Mouse (Mus musculus) forebrain, embryonic 16.5 days (tissue): ENCODE results near the gene Abhd12. TPM values are rescaled to one million over a fixed set of nuclear protein-coding genes. Genes with fewer than 3 reads are reported as not detected.
"Not testable (repeated sequence)": the region's sequence is repeated elsewhere in the genome, so short reads cannot be mapped to it uniquely, and the experiment has no call there.

ENCODE experiments used
- ATAC-seq: fragments of 200-750 bp; cut with Nextera tagmentation; 2 replicates; pipeline ENCODE4 v1.8.0; 2017; ENCODE audit warnings: mild to moderate bottlenecking, moderate library complexity
- H3K27ac ChIP-seq: fragments of 300-500 bp; sonication (generic); 2 replicates; pipeline ENCODE4 v1.5.1; 2014; ENCODE audit warnings: low read length, control low read depth
- H3K27me3 ChIP-seq: fragments of 300-500 bp; sonication (generic); replicated peaks from 2 replicates; pipeline ENCODE4 v1.6.1; 2014; ENCODE audit warnings: low read length; ENCODE audit not compliant: control insufficient read depth, insufficient read depth
- H3K36me3 ChIP-seq: fragments of 300-500 bp; sonication (generic); 2 replicates; pipeline ENCODE4 v1.6.1; 2014; ENCODE audit not compliant: control insufficient read depth, insufficient read depth
- H3K4me1 ChIP-seq: fragments of 300-500 bp; sonication (generic); replicated peaks from 2 replicates; pipeline ENCODE4 v1.6.1; 2014; ENCODE audit warnings: low read length; ENCODE audit not compliant: control insufficient read depth, insufficient read depth
- H3K4me2 ChIP-seq: fragments of 300-500 bp; sonication (generic); 2 replicates; pipeline ENCODE4 v1.6.1; 2014; ENCODE audit warnings: mild to moderate bottlenecking, low read length, control low read depth
- H3K4me3 ChIP-seq: fragments of 300-500 bp; sonication (generic); replicated peaks from 2 replicates; pipeline ENCODE4 v1.5.1; 2014; ENCODE audit warnings: mild to moderate bottlenecking, low read length, control low read depth
- H3K9ac ChIP-seq: fragments of 300-500 bp; sonication (generic); replicated peaks from 2 replicates; pipeline ENCODE4 v1.6.1; 2014; ENCODE audit warnings: low read depth, low read length, control low read depth
- H3K9me3 ChIP-seq: fragments of 300-500 bp; sonication (generic); 2 replicates; pipeline ENCODE4 v1.6.1; 2016; ENCODE audit warnings: low read length; ENCODE audit not compliant: control insufficient read depth
- WGBS: fragments of 180-500 bp; shearing (Covaris S2); extraction: QIAGEN DNeasy Blood & Tissue Kit; methylation state at CpG from one replicate; pipeline ENCODE4 v1.1.7; 2014; 5-methylcytosine and 5-hydroxymethylcytosine counted together
- polyA plus RNA-seq: library from polyadenylated mRNA; unstranded; fragments of >200 nt; fragmentation: Nextera tagmentation; extraction: Ambion mirVana; gene quantifications from 2 replicates; pipeline ENCODE4 v1.2.1, GENCODE M21; 2015

The Abhd12 gene
- polyA plus RNA-seq, 1 experiment from 2014 or later, result 115 TPM

DNA sequence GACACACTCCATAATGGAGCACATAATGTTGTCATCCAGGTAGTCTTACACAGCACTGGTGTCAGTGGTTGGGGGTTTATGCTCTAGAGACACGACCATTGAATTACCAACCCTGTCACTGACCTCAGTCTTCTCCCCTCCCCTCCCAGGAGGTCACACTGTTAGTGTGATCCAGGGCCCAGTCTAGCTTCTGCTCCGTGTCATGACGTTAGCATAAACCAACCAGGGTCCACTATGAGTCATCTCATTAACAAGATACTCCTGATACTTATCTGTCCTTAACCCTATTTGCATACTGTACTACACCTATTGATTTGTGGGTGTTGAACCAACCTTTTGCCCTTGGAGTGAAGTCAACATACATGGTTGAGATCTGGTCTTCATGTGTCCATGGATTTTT, 14.2 kb upstream of the Abhd12 start:
- no peaks in the 10 kb centered on the region for H3K9me3 ChIP-seq
- ATAC-seq, result no peak
- H3K4me2 ChIP-seq, result no peak overlapping the region
- no peaks in the 10 kb centered on the region for H3K4me1 ChIP-seq
- H3K4me3 ChIP-seq, result no peak overlapping the region
- 91% methylated on average over 3 of the region's 3 CpGs for WGBS
- no peak overlapping the region for H3K27ac ChIP-seq
- H3K9ac ChIP-seq, result no peak overlapping the region
- 0 out of 2 replicates have a peak, but pooled peaks cover 4% of the 10 kb centered on the region for H3K36me3 ChIP-seq
- no peaks in the 10 kb centered on the region for H3K27me3 ChIP-seq

DNA sequence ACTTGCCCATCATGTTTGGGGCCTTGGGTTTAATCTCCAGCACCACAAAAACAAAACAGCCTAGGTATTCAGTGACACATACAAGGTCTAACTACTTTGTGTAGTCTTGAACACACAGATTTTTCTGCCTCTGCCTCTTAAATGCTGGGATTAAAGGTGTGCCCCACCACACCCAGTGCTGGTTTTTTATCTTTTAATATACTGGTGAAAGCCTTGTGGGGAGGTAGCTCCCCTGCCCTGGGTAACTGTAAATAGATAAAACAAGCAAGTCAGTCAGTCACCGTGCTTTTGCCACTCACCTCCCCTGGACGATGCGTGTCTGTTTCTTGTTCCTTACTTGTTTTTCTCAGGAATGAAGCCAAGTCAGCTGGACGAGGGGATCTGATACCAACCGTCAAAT, 11.2 kb upstream of the Abhd12 start:
- no peak for ATAC-seq
- Histone ChIP-seq H3K9me3 (no peaks in the 10 kb centered on the region), H3K4me1 (no peaks in the 10 kb centered on the region), H3K27ac (no peak overlapping the region), H3K9ac (no peak overlapping the region), H3K27me3 (no peaks in the 10 kb centered on the region), H3K4me2 (no peak overlapping the region), H3K36me3 (0 out of 2 replicates have a peak, but pooled peaks cover 4% of the 10 kb centered on the region), H3K4me3 (no peak overlapping the region)
- WGBS, result 85% methylated on average over 5 of the region's 5 CpGs

DNA sequence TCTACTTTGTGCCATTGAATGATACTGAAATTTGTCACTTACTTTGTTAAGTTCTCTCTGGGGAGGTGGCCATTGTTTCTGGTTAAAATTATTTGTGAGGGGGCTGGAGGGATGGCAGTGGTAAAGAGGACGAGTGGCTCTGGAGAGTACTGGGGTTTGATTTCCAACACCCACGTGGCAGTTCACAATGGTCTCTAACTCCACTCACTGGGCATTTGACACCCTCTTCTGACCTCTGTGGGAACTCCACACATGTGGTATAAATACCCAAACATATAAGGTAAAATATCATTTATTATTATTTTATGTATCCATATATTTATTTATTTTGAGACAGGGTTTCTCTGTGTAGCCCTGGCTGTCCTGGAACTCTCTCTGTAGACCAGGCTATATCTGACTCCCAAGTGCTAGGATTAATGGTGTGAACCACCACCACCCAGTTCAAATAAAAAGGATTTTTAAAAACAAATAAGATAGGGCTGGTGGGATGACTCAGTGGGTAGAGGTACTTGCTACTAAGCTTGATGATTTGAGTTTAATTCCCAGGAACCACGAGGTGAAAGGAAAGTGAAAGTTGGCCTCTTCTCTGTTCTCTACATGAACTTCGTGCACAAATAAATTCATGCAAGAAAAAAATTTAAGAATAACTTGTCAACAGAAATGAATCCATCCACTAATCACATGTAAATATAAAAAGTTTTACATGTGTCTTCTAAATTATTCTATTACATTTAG, 10.4 kb upstream of the Abhd12 start:
- ATAC-seq, result no peak
- 87% methylated on average over 4 of the region's 4 CpGs for WGBS

GRCm38 (mm10) chr2:150910295-150910881, 5.8 kb upstream of the Abhd12 start:
- no peak overlapping the region for H3K27ac ChIP-seq
- H3K27me3 ChIP-seq, result 0 out of 2 replicates have a peak, but pooled peaks cover 3% of the 10 kb centered on the region
- ATAC-seq, result no peak
- H3K36me3 ChIP-seq, result no peaks in the 10 kb centered on the region
- peak overlapping the region; percentile 84 for H3K4me3 ChIP-seq
- H3K4me1 ChIP-seq, result peaks cover 7% of the 10 kb centered on the region
- H3K4me2 ChIP-seq, result peak overlapping the region; percentile 62
- H3K9me3 ChIP-seq, result no peaks in the 10 kb centered on the region
- peak overlapping the region; percentile 75 for H3K9ac ChIP-seq
- WGBS, result 46% methylated on average over 7 of the region's 10 CpGs

More for the DNA sequence above, 10.4 kb upstream of the Abhd12 start:
- no peak overlapping the region for H3K27ac ChIP-seq
- no peak overlapping the region for H3K4me2 ChIP-seq
- 0 out of 2 replicates have a peak, but pooled peaks cover 4% of the 10 kb centered on the region for H3K36me3 ChIP-seq
- H3K4me1 ChIP-seq, result peaks cover 6% of the 10 kb centered on the region
- H3K9ac ChIP-seq, result no peak overlapping the region
- no peaks in the 10 kb centered on the region for H3K9me3 ChIP-seq
- no peaks in the 10 kb centered on the region for H3K27me3 ChIP-seq
- H3K4me3 ChIP-seq, result no peak overlapping the region

DNA sequence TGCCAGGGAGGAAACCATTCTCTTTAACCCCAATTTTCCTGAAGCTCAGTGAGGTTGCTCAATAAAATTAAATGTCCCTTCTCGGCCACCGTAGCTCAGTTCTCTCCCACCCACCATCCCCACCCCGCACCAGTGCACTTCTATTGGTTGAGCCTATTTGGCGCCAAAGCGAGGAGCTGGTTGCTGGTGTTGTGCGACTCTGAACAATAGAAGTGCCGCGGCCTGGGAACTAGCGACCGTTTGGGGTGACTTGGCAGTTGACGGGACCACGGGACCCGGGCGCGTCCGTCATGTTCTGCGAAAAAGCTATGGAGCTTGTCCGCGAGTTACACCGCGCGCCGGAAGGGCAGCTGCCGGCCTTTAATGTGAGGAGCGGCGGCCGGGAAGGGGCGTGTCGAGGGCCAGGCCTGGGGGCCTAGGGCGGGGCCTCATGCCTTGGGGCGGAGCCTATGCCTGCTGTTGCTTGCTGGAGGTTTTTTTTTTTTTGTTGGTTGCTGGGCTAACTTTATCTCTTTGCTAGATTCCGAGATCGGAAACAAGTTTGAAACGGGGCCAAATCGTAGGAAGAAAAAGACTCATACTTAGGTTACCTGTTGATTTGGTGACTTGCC, 5.0 kb upstream of the Abhd12 start:
- H3K27ac ChIP-seq, result peak overlapping the region; percentile 89
- peak; percentile 91 for ATAC-seq
- H3K4me3 ChIP-seq, result peak overlapping the region; percentile 84
- peak overlapping the region; percentile 62 for H3K4me2 ChIP-seq
- H3K4me1 ChIP-seq, result peaks cover 7% of the 10 kb centered on the region
- 0 out of 2 replicates have a peak, but pooled peaks cover 3% of the 10 kb centered on the region for H3K27me3 ChIP-seq
- no peaks in the 10 kb centered on the region for H3K9me3 ChIP-seq
- peak overlapping the region; percentile 75 for H3K9ac ChIP-seq
- WGBS, result under 1% methylated on average over 35 of the region's 35 CpGs
- H3K36me3 ChIP-seq, result no peaks in the 10 kb centered on the region

GRCm38 (mm10) chr2:150908881-150909280, 4.3 kb upstream of the Abhd12 start:
- Histone ChIP-seq H3K4me2 (peak overlapping the region; percentile 62), H3K4me3 (peak overlapping the region; percentile 84)
- H3K9me3 ChIP-seq, H3K27me3 ChIP-seq, ATAC-seq, H3K4me1 ChIP-seq, H3K27ac ChIP-seq, H3K36me3 ChIP-seq, H3K9ac ChIP-seq: not testable (repeated sequence)
- 54% methylated on average over 6 of the region's 6 CpGs for WGBS

- 41% methylated on average over 9 of the region's 9 CpGs for WGBS
- Histone ChIP-seq H3K4me2 (peak within 1 kb of the TSS; percentile 63), H3K36me3 (no peaks in the 10 kb centered on the region), H3K27ac (peak within 1 kb of the TSS; percentile 86), H3K4me3 (peak within 1 kb of the TSS; percentile 73), H3K9ac (peak within 1 kb of the TSS; percentile 83), H3K4me1 (peaks cover 18% of the 10 kb centered on the region), H3K9me3 (no peaks in the 10 kb centered on the region), H3K27me3 (0 out of 2 replicates have a peak, but pooled peaks cover 3% of the 10 kb centered on the region)
- peak; percentile 41; the same call in 1 of the 2 replicates for ATAC-seq
These were observed 452 bp upstream of the Abhd12 start, which contains the start of gene Gins1 for GRCm38 (mm10) chr2:150904936-150905450. Gene Gins1 (plus strand): TSS chr2:150905400.

- Histone ChIP-seq H3K9me3 (no peaks in the 10 kb centered on the region), H3K9ac (0 out of 2 replicates have a peak overlapping the region, but pooled peaks have one; percentile 25), H3K27ac (no peak overlapping the region), H3K36me3 (no peaks in the 10 kb centered on the region), H3K4me3 (no peak overlapping the region), H3K27me3 (no peaks in the 10 kb centered on the region), H3K4me2 (peak overlapping the region; percentile 1), H3K4me1 (peaks cover 16% of the 10 kb centered on the region)
- 67% methylated on average over 8 of the region's 8 CpGs for WGBS
- no peak for ATAC-seq
These were observed 2.2 kb downstream of the Abhd12 start for GRCm38 (mm10) chr2:150902347-150902746.

- H3K4me3 ChIP-seq, result no peak overlapping the region
- no peaks in the 10 kb centered on the region for H3K9me3 ChIP-seq
- no peaks in the 10 kb centered on the region for H3K27me3 ChIP-seq
- H3K36me3 ChIP-seq, result no peaks in the 10 kb centered on the region
- H3K27ac ChIP-seq, result no peak overlapping the region
- WGBS, result 93% methylated on average over 6 of the region's 6 CpGs
- H3K9ac ChIP-seq, result no peak overlapping the region
- no peak for ATAC-seq
- no peak overlapping the region for H3K4me2 ChIP-seq
- H3K4me1 ChIP-seq, result peaks cover 16% of the 10 kb centered on the region
These were observed 4.2 kb downstream of the Abhd12 start for GRCm38 (mm10) chr2:150900341-150900740.
